Mouse (Mus musculus): ENCODE data around the gene Taf5. TPM values are rescaled to one million over a fixed set of nuclear protein-coding genes. Genes with fewer than 3 reads are reported as not detected.

Taf5 gene
- polyA plus RNA-seq, 1 experiment from 2014 or later: 7.1 TPM

- Histone ChIP-seq H3K27me3 (replicated peaks) (no peaks in the 10 kb centered on the region), H3K9me3 (replicated peaks) (no peaks in the 10 kb centered on the region), H3K4me2 (peak overlapping the region; percentile 84), H3K36me3 (peaks cover 22% of the 10 kb centered on the region), H3K27ac (ENCODE audit: poor library complexity, severe bottlenecking) (peak overlapping the region; percentile 68), H3K4me1 (replicated peaks) (peaks cover 13% of the 10 kb centered on the region), H3K4me3 (peak overlapping the region; percentile 93), H3K9ac (peak overlapping the region; percentile 92)
- WGBS: under 1% methylated on average over 66 of the region's 72 CpGs
- ATAC-seq (ENCODE audit: insufficient number of reproducible peaks, low FRiP score): peak; percentile 94
These were observed 522 bp downstream of the Taf5 start for GRCm38 (mm10) chr19:47067924-47068611.

GRCm38 (mm10) chr19:47088226-47088625, 20.7 kb downstream of the Taf5 start:
- Histone ChIP-seq H3K9ac (no peak overlapping the region), H3K4me1 (replicated peaks) (peaks cover 21% of the 10 kb centered on the region), H3K27me3 (replicated peaks) (no peaks in the 10 kb centered on the region), H3K9me3 (replicated peaks) (no peaks in the 10 kb centered on the region), H3K27ac (ENCODE audit: poor library complexity, severe bottlenecking) (no peak overlapping the region), H3K36me3 (peaks cover 50% of the 10 kb centered on the region), H3K4me3 (0 out of 2 replicates have a peak overlapping the region, but pooled peaks have one; percentile 92), H3K4me2 (peak overlapping the region; percentile 6; the same call in 1 of the 2 replicates)
- 67% methylated on average over 3 of the region's 3 CpGs for WGBS
- no peak for ATAC-seq (ENCODE audit: insufficient number of reproducible peaks, low FRiP score)

GRCm38 (mm10) chr19:47089718-47090525, 22.4 kb downstream of the Taf5 start:
- 1% methylated on average over 36 of the region's 36 CpGs for WGBS
- Histone ChIP-seq H3K4me1 (replicated peaks) (peaks cover 21% of the 10 kb centered on the region), H3K27ac (ENCODE audit: poor library complexity, severe bottlenecking) (peak overlapping the region; percentile 90), H3K4me2 (peak overlapping the region; percentile 90), H3K9me3 (replicated peaks) (no peaks in the 10 kb centered on the region), H3K4me3 (peak overlapping the region; percentile 92), H3K9ac (peak overlapping the region; percentile 99), H3K36me3 (peaks cover 47% of the 10 kb centered on the region), H3K27me3 (replicated peaks) (no peaks in the 10 kb centered on the region)
- ATAC-seq (ENCODE audit: insufficient number of reproducible peaks, low FRiP score): peak; percentile 56

- WGBS: 0% methylated on average over 56 of the region's 56 CpGs
- H3K27me3 ChIP-seq (replicated peaks): no peaks in the 10 kb centered on the region
- H3K27ac ChIP-seq (ENCODE audit: poor library complexity, severe bottlenecking): peak within 1 kb of the TSS; percentile 90
- ATAC-seq (ENCODE audit: insufficient number of reproducible peaks, low FRiP score): peak; percentile 99
- H3K9me3 ChIP-seq (replicated peaks): no peaks in the 10 kb centered on the region
- H3K9ac ChIP-seq: peak within 1 kb of the TSS; percentile 99
- peaks cover 21% of the 10 kb centered on the region for H3K4me1 ChIP-seq (replicated peaks)
- peak within 1 kb of the TSS; percentile 90 for H3K4me2 ChIP-seq
- H3K4me3 ChIP-seq: peak within 1 kb of the TSS; percentile 92
- H3K36me3 ChIP-seq: peaks cover 47% of the 10 kb centered on the region
These were observed 23.1 kb downstream of the Taf5 start, which contains the start of the genes Usmg5 and Pdcd11 for GRCm38 (mm10) chr19:47090550-47091156. Gene Usmg5, minus strand, starts transcription at chr19:47090647. Gene Pdcd11, plus strand, starts transcription at chr19:47090768.

- peaks cover 95% of the 10 kb centered on the region for H3K36me3 ChIP-seq
These were observed 33.5 kb downstream of the Taf5 start for GRCm38 (mm10) chr19:47101080-47101479.

GRCm38 (mm10) chr19:47104641-47105271, 37.2 kb downstream of the Taf5 start:
- H3K4me1 ChIP-seq (replicated peaks): no peaks in the 10 kb centered on the region
- ATAC-seq (ENCODE audit: insufficient number of reproducible peaks, low FRiP score): no peak
- no peak overlapping the region for H3K4me3 ChIP-seq
- no peaks in the 10 kb centered on the region for H3K27me3 ChIP-seq (replicated peaks)
- WGBS: 82% methylated on average over 9 of the region's 9 CpGs
- peaks cover 96% of the 10 kb centered on the region for H3K36me3 ChIP-seq
- no peak overlapping the region for H3K27ac ChIP-seq (ENCODE audit: poor library complexity, severe bottlenecking)
- H3K9ac ChIP-seq: no peak overlapping the region
- no peaks in the 10 kb centered on the region for H3K9me3 ChIP-seq (replicated peaks)
- no peak overlapping the region for H3K4me2 ChIP-seq

More at GRCm38 (mm10) chr19:47101080-47101479, 33.5 kb downstream of the Taf5 start:
- Histone ChIP-seq H3K4me2 (no peak overlapping the region), H3K4me1 (replicated peaks) (no peaks in the 10 kb centered on the region), H3K27ac (ENCODE audit: poor library complexity, severe bottlenecking) (no peak overlapping the region), H3K27me3 (replicated peaks) (no peaks in the 10 kb centered on the region), H3K9me3 (replicated peaks) (no peaks in the 10 kb centered on the region), H3K4me3 (no peak overlapping the region), H3K9ac (no peak overlapping the region)
- ATAC-seq (ENCODE audit: insufficient number of reproducible peaks, low FRiP score): no peak
- WGBS: 63% methylated on average over 5 of the region's 5 CpGs

- Histone ChIP-seq H3K9me3 (replicated peaks) (no peaks in the 10 kb centered on the region), H3K4me3 (no peak overlapping the region), H3K27me3 (replicated peaks) (no peaks in the 10 kb centered on the region), H3K4me2 (no peak overlapping the region), H3K36me3 (peaks cover 79% of the 10 kb centered on the region), H3K27ac (ENCODE audit: poor library complexity, severe bottlenecking) (no peak overlapping the region), H3K4me1 (replicated peaks) (peaks cover under 1% of the 10 kb centered on the region; the same call in 1 of the 2 replicates), H3K9ac (no peak overlapping the region)
- ATAC-seq (ENCODE audit: insufficient number of reproducible peaks, low FRiP score): no peak
- 73% methylated on average over 2 of the region's 2 CpGs for WGBS
These were observed 51.1 kb downstream of the Taf5 start for GRCm38 (mm10) chr19:47118634-47119033.

GRCm38 (mm10) chr19:47121054-47121453, 53.5 kb downstream of the Taf5 start:
- Histone ChIP-seq H3K27ac (ENCODE audit: poor library complexity, severe bottlenecking) (no peak overlapping the region), H3K9me3 (replicated peaks) (no peaks in the 10 kb centered on the region), H3K4me2 (no peak overlapping the region), H3K27me3 (replicated peaks) (no peaks in the 10 kb centered on the region), H3K9ac (no peak overlapping the region), H3K4me3 (no peak overlapping the region), H3K36me3 (peaks cover 73% of the 10 kb centered on the region), H3K4me1 (replicated peaks) (peaks cover 12% of the 10 kb centered on the region)
- WGBS: 43% methylated on average over 4 of the region's 4 CpGs
- ATAC-seq (ENCODE audit: insufficient number of reproducible peaks, low FRiP score): no peak

GRCm38 (mm10) chr19:47122802-47123201, 55.3 kb downstream of the Taf5 start:
- Histone ChIP-seq H3K27me3 (replicated peaks) (no peaks in the 10 kb centered on the region), H3K9me3 (replicated peaks) (no peaks in the 10 kb centered on the region), H3K9ac (no peak overlapping the region), H3K4me2 (no peak overlapping the region), H3K4me1 (replicated peaks) (peaks cover 12% of the 10 kb centered on the region), H3K36me3 (peaks cover 73% of the 10 kb centered on the region), H3K4me3 (no peak overlapping the region), H3K27ac (ENCODE audit: poor library complexity, severe bottlenecking) (no peak overlapping the region)
- 28% methylated on average over 2 of the region's 2 CpGs for WGBS
- ATAC-seq (ENCODE audit: insufficient number of reproducible peaks, low FRiP score): no peak

- Histone ChIP-seq H3K36me3 (peaks cover 87% of the 10 kb centered on the region), H3K9me3 (replicated peaks) (no peaks in the 10 kb centered on the region), H3K4me1 (replicated peaks) (peaks cover 12% of the 10 kb centered on the region), H3K4me3 (no peak overlapping the region), H3K27me3 (replicated peaks) (no peaks in the 10 kb centered on the region), H3K4me2 (no peak overlapping the region), H3K9ac (no peak overlapping the region), H3K27ac (ENCODE audit: poor library complexity, severe bottlenecking) (no peak overlapping the region)
- WGBS: 92% methylated on average over 10 of the region's 10 CpGs
- ATAC-seq (ENCODE audit: insufficient number of reproducible peaks, low FRiP score): no peak
These were observed 60.6 kb downstream of the Taf5 start for GRCm38 (mm10) chr19:47128164-47128563.

Data from heart, embryonic 12.5 days (tissue).